Mouse (Mus musculus) right cerebral cortex, postnatal 14 days (tissue): ENCODE measurements around the gene Serpina3c.

Source experiments
- DNase-seq: peaks from one replicate; pipeline ENCODE4 v3.0.0; 2022

Serpina3c gene

DNA sequence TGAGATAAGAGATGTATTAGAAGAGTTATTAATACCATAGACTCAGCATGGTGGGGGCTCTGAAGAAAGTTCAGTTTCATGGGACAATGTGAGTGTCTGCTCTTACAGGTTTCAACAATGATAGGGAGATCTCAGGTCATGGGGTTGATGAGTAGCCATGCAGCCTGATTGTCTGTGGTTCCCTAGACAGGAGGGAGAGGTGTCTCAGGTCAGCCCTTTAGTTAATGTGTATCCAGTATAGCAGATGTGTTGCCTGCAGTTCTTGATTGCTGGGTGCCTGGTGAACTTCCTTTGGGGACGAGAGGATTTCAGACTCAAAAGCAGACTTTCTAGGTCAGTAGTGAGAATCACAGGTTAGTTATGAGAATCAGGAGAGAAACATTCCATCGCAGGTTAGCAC lies 45.2 kb downstream of the Serpina3c start:
- DNase-seq = no peak

DNA sequence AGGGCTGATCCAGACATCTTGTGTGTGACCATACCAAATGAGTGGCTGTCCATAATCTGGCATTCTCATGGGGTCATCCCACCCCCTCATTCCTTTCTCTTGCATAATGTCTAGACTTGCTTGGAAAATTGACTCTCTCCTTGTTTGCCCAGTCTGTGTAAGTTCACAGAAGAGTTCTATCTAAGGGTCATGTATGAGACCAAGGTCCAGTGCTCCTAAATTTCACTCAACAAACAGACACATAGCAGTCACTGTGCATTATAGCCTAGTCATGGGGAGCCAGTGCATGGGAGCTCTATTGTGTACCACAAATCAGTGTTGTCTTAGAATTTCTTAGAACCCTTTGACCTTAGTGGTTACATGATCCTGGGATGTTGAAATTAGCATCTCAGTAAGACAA lies 46.8 kb downstream of the Serpina3c start:
- DNase-seq = no peak

DNA sequence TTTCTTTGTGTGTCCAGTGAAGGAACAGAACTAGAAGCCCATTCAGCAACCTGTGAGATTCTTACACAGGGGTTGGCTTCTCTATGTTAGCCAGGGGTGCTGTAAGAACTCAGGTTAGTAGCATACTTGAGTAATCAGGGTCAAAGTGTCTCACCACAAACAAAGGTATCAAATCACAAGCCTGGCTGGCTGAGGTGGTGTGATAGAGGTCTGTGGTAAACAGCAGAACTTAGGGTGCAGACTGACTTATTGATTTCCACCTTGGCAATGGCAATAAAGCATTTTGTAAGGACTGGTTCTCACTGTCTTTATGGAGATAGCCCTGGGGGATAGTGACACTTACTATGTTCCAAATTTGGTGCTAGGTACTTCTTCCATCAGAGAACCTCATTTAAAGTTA lies 47.8 kb downstream of the Serpina3c start:
- DNase-seq = no peak

DNA sequence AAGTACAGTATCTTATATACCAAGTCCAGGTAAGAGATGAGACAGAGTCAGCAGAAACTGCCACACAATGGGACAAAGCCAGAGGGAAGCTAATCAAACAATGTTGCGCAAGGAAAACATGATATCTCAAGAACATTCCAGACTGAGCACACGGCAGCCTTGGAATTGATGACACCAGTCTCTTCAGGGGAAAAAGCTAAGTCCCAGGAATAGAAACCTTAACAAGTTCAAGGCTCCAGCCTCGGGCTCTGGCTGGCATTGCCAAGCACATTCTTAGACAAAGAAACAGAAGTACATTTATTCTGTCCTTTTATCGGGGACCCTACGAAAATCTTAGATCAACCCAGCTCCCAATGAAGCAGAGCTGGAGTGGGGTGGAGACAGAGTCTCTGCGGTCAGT lies 52.9 kb downstream of the Serpina3c start, which contains the start of gene Serpina5:
Gene Serpina5, plus strand, starts transcription at position 346 of the 400 bp plus-strand sequence.
- DNase-seq = no peak
